Mouse (Mus musculus) kidney, postnatal 0 days (tissue): ENCODE results near the gene Fbxo44. TPM values are rescaled to one million over a fixed set of nuclear protein-coding genes. Genes with fewer than 3 reads are reported as not detected.
A peak's percentile ranks its signal among the peaks of the same experiment; 100 is the strongest.
"Not testable (repeated sequence)": the region's sequence is repeated elsewhere in the genome, so short reads cannot be mapped to it uniquely, and the experiment has no call there.

Experiments used
- ATAC-seq: fragments of 200-750 bp; cut with Nextera tagmentation; replicated peaks from 2 replicates; pipeline ENCODE4 v1.8.0; 2017; ENCODE audit warnings: low read depth, moderate number of reproducible peaks, moderate TSS enrichment, moderate library complexity; ENCODE audit not compliant: low FRiP score
- DNase-seq: peaks from one replicate; pipeline ENCODE4 v3.0.0-alpha.2; 2016; ENCODE audit warnings: low spot score
- H3K27ac ChIP-seq: fragments of 300-500 bp; sonication (generic); 2 replicates; pipeline ENCODE4 v1.5.1; 2014; ENCODE audit warnings: mild to moderate bottlenecking
- H3K27me3 ChIP-seq: fragments of 300-500 bp; sonication (generic); 2 replicates; pipeline ENCODE4 v1.6.1; 2014; ENCODE audit warnings: low read length, mixed read lengths; ENCODE audit not compliant: insufficient read depth
- H3K36me3 ChIP-seq: fragments of 300-500 bp; sonication (generic); 2 replicates; pipeline ENCODE4 v1.6.1; 2014; ENCODE audit warnings: low read length, mixed read lengths; ENCODE audit not compliant: insufficient read depth
- H3K4me1 ChIP-seq: fragments of 300-500 bp; sonication (generic); replicated peaks from 2 replicates; pipeline ENCODE4 v1.6.1; 2014; ENCODE audit warnings: antibody characterized with exemption, low read length, mixed read lengths; ENCODE audit not compliant: insufficient read depth
- H3K4me2 ChIP-seq: fragments of 300-500 bp; sonication (generic); 2 replicates; pipeline ENCODE4 v1.6.1; 2014; ENCODE audit warnings: mild to moderate bottlenecking, low read length, moderate library complexity, mixed read lengths
- H3K4me3 ChIP-seq: fragments of 300-500 bp; sonication (generic); replicated peaks from 2 replicates; pipeline ENCODE4 v1.5.1; 2014; ENCODE audit warnings: low read depth, low read length
- H3K9ac ChIP-seq: fragments of 300-500 bp; sonication (generic); 2 replicates; pipeline ENCODE4 v1.6.1; 2014; ENCODE audit warnings: low read depth, low read length
- H3K9me3 ChIP-seq: fragments of 300-500 bp; sonication (generic); replicated peaks from 2 replicates; pipeline ENCODE4 v1.6.1; 2016; ENCODE audit warnings: low read length, inconsistent platforms, mixed read lengths
- CTCF ChIP-seq: IDR thresholded peaks from 2 replicates; pipeline ENCODE4 v1.5.1; 2016; ENCODE audit warnings: antibody characterized with exemption, low read depth, mild to moderate bottlenecking, moderate library complexity
- WGBS: fragments of 180-500 bp; shearing (Covaris S2); extraction: QIAGEN DNeasy Blood & Tissue Kit; methylation state at CpG from one replicate; pipeline ENCODE4 v1.1.7; 2014; 5-methylcytosine and 5-hydroxymethylcytosine counted together
- polyA plus RNA-seq: library from polyadenylated mRNA; unstranded; fragments of >200 nt; fragmentation: Nextera tagmentation; extraction: Ambion mirVana; gene quantifications from 2 replicates; pipeline ENCODE4 v1.2.1, GENCODE M21; 2015

Gene Fbxo44
- polyA plus RNA-seq, 1 experiment from 2014 or later = 30.2 TPM

DNA sequence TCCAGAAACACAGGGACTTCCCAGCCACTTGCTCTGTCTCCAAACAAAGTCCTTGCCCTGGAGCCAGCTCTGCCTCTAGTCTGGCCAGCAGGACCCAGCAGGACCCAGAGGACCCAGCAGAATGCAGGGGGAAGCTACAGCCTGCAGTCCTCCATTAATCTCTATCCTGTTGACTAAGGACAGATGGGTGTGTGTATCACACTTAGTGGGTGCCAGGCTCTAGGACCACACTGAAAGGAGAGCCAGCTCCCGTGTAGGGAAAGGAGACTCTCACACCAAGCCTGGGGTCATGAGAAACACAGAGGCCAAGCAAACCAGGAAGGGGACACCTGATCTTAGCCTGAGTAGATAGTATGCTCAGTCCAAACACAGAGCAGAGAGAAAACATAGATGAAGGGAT lies 32.0 kb downstream of the Fbxo44 start:
- no peak overlapping the region for H3K4me3 ChIP-seq
- no peak overlapping the region for H3K9ac ChIP-seq
- 0 out of 2 replicates have a peak, but pooled peaks cover 9% of the 10 kb centered on the region for H3K4me1 ChIP-seq
- no peaks in the 10 kb centered on the region for H3K36me3 ChIP-seq
- peaks cover 20% of the 10 kb centered on the region for H3K27me3 ChIP-seq
- no peak overlapping the region for H3K27ac ChIP-seq
- ATAC-seq (no peak), DNase-seq (no peak)
- H3K4me2 ChIP-seq = no peak overlapping the region
- no peak for TF ChIP-seq CTCF
- WGBS = 38% methylated on average over 1 of the region's 1 CpGs
- H3K9me3 ChIP-seq = no peaks in the 10 kb centered on the region

- 56% methylated on average over 3 of the region's 3 CpGs for WGBS
- no peaks in the 10 kb centered on the region for H3K9me3 ChIP-seq
- H3K4me3 ChIP-seq = no peak overlapping the region
- no peak overlapping the region for H3K9ac ChIP-seq
- no peak for TF ChIP-seq CTCF
- no peaks in the 10 kb centered on the region for H3K4me1 ChIP-seq
- H3K27ac ChIP-seq = no peak overlapping the region
- ATAC-seq (no peak), DNase-seq (no peak)
- H3K27me3 ChIP-seq = no peaks in the 10 kb centered on the region
- no peaks in the 10 kb centered on the region for H3K36me3 ChIP-seq
- no peak overlapping the region for H3K4me2 ChIP-seq
These were observed 37.6 kb downstream of the Fbxo44 start for GRCm38 (mm10) chr4:148122694-148123066.

GRCm38 (mm10) chr4:148121982-148122693 lies 38.1 kb downstream of the Fbxo44 start:
- ATAC-seq = peak; percentile 58
- WGBS = 16% methylated on average over 6 of the region's 6 CpGs

GRCm38 (mm10) chr4:148121362-148121761 lies 38.9 kb downstream of the Fbxo44 start:
- no peaks in the 10 kb centered on the region for H3K9me3 ChIP-seq
- no peaks in the 10 kb centered on the region for H3K36me3 ChIP-seq
- H3K9ac ChIP-seq = no peak overlapping the region
- no peaks in the 10 kb centered on the region for H3K27me3 ChIP-seq
- DNase-seq (no peak), ATAC-seq (no peak)
- TF ChIP-seq CTCF = no peak
- no peak overlapping the region for H3K4me2 ChIP-seq
- no peaks in the 10 kb centered on the region for H3K4me1 ChIP-seq
- H3K4me3 ChIP-seq = no peak overlapping the region
- no peak overlapping the region for H3K27ac ChIP-seq
- 82% methylated on average over 4 of the region's 4 CpGs for WGBS

More at GRCm38 (mm10) chr4:148121982-148122693, 38.1 kb downstream of the Fbxo44 start:
- no peak overlapping the region for H3K9ac ChIP-seq
- no peak overlapping the region for H3K4me3 ChIP-seq
- H3K4me2 ChIP-seq = no peak overlapping the region
- H3K36me3 ChIP-seq = no peaks in the 10 kb centered on the region
- no peaks in the 10 kb centered on the region for H3K9me3 ChIP-seq
- no peaks in the 10 kb centered on the region for H3K27me3 ChIP-seq
- H3K4me1 ChIP-seq = no peaks in the 10 kb centered on the region
- TF ChIP-seq CTCF = no peak
- DNase-seq = peak; percentile 38
- H3K27ac ChIP-seq = no peak overlapping the region

GRCm38 (mm10) chr4:148120555-148120954 lies 39.7 kb downstream of the Fbxo44 start:
- no peak for TF ChIP-seq CTCF
- 60% methylated on average over 9 of the region's 9 CpGs for WGBS
- Histone ChIP-seq H3K9me3 (no peaks in the 10 kb centered on the region), H3K36me3 (no peaks in the 10 kb centered on the region), H3K4me2 (no peak overlapping the region), H3K4me1 (no peaks in the 10 kb centered on the region; the same call in 1 of the 2 replicates), H3K27me3 (no peaks in the 10 kb centered on the region), H3K9ac (no peak overlapping the region), H3K27ac (no peak overlapping the region), H3K4me3 (no peak overlapping the region)
- DNase-seq (no peak), ATAC-seq (no peak)

GRCm38 (mm10) chr4:148119578-148119977 lies 40.7 kb downstream of the Fbxo44 start:
- WGBS = 87% methylated on average over 9 of the region's 9 CpGs
- TF ChIP-seq CTCF = peak; percentile 26; the same call in 1 of the 2 replicates
- H3K9me3 ChIP-seq, H3K27ac ChIP-seq, H3K4me1 ChIP-seq, DNase-seq, H3K27me3 ChIP-seq, H3K4me2 ChIP-seq, H3K4me3 ChIP-seq, ATAC-seq, H3K36me3 ChIP-seq, H3K9ac ChIP-seq: not testable (repeated sequence)
